Mouse (Mus musculus) E14TG2a.4 (cell line): ENCODE data around the gene Mmd.

Experiments
- CTCF ChIP-seq: conservative IDR thresholded peaks from 2 replicates; pipeline ENCODE4 v1.5.1; 2014; ENCODE audit warnings: low read length
- NANOG ChIP-seq: IDR thresholded peaks from 2 replicates; pipeline ENCODE4 v1.6.1; 2014; ENCODE audit warnings: borderline replicate concordance, low read length, mixed read lengths
- POU5F1 ChIP-seq: IDR thresholded peaks from 2 replicates; pipeline ENCODE4 v1.6.1; 2014; ENCODE audit warnings: low read length, borderline replicate concordance

GRCm38 (mm10) chr11:90306993-90307392 lies 57.7 kb downstream of the Mmd start:
- peak; percentile 57 for TF ChIP-seq CTCF
- TF ChIP-seq NANOG, result no peak
- no peak for TF ChIP-seq POU5F1
